Mouse (Mus musculus) lung, adult 2 months (tissue): ENCODE results near the gene Smim4. TPM values are rescaled to one million over a fixed set of nuclear protein-coding genes. Genes with fewer than 3 reads are reported as not detected.

Experiments
- DNase-seq: peaks from one replicate; pipeline ENCODE4 v3.0.0; 2022
- H3K4me1 ChIP-seq: fragments of 200-500 bp; 2 replicates; pipeline ENCODE4 v1.6.1; 2011; ENCODE audit warnings: low read length; ENCODE audit not compliant: control insufficient read depth, insufficient read depth
- H3K4me3 ChIP-seq: fragments of 200-500 bp; replicated peaks from 2 replicates; pipeline ENCODE3; 2011; ENCODE audit warnings: low read depth, mild to moderate bottlenecking, control low read depth, low read length; ENCODE audit errors: extremely low read depth
- CTCF ChIP-seq: fragments of 200-500 bp; IDR thresholded peaks from 2 replicates; pipeline ENCODE4 v1.5.1; 2011; ENCODE audit warnings: mild to moderate bottlenecking, low read length, control low read depth; ENCODE audit not compliant: insufficient read depth
- POLR2A ChIP-seq: fragments of 200-500 bp; IDR thresholded peaks from 2 replicates; pipeline ENCODE4 v1.6.1; 2011; ENCODE audit warnings: low read depth, mild to moderate bottlenecking, control low read depth, low read length, borderline replicate concordance; ENCODE audit errors: extremely low read depth
- WGBS: fragments of 180-500 bp; shearing (Covaris S2); methylation state at CpG from one replicate; pipeline ENCODE4 v1.1.7; 2018; 5-methylcytosine and 5-hydroxymethylcytosine counted together
- polyA plus RNA-seq: library from polyadenylated mRNA; depleted of rRNA; stranded (reverse); fragments of >200 nt; gene quantifications from 2 replicates; pipeline ENCODE4 v1.2.3, GENCODE M21; 2012

Smim4 gene
- polyA plus RNA-seq, 1 experiment, result 58.1 TPM

- DNase-seq, result no peak
- Histone ChIP-seq H3K4me1 (0 out of 2 replicates have a peak, but pooled peaks cover 2% of the 10 kb centered on the region), H3K4me3 (no peak overlapping the region)
- WGBS, result 72% methylated on average over 25 of the region's 25 CpGs
- no peak for TF ChIP-seq CTCF
- no peak for TF ChIP-seq POLR2A
These were observed 5.6 kb upstream of the Smim4 start for GRCm38 (mm10) chr14:31134015-31135000.

GRCm38 (mm10) chr14:31133023-31133665, 4.4 kb upstream of the Smim4 start:
- WGBS, result 55% methylated on average over 11 of the region's 11 CpGs
- H3K4me1 ChIP-seq, result 0 out of 2 replicates have a peak, but pooled peaks cover 2% of the 10 kb centered on the region
- H3K4me3 ChIP-seq, result no peak overlapping the region
- TF ChIP-seq CTCF (no peak), POLR2A (no peak)
- DNase-seq, result peak; percentile 52

- no peak overlapping the region for H3K4me3 ChIP-seq
- no peak for DNase-seq
- WGBS, result 68% methylated on average over 7 of the region's 7 CpGs
- H3K4me1 ChIP-seq, result 0 out of 2 replicates have a peak, but pooled peaks cover 2% of the 10 kb centered on the region
- TF ChIP-seq POLR2A, result no peak
- no peak for TF ChIP-seq CTCF
These were observed 3.8 kb upstream of the Smim4 start for GRCm38 (mm10) chr14:31132491-31132975.

- DNase-seq, result peak; percentile 62
- H3K4me1 ChIP-seq, result 0 out of 2 replicates have a peak, but pooled peaks cover 2% of the 10 kb centered on the region
- peak overlapping the region; percentile 20 for H3K4me3 ChIP-seq
- TF ChIP-seq CTCF, result no peak
- no peak for TF ChIP-seq POLR2A
- WGBS, result 25% methylated on average over 6 of the region's 6 CpGs
These were observed 3.3 kb upstream of the Smim4 start for GRCm38 (mm10) chr14:31132031-31132430.

- H3K4me1 ChIP-seq, result 0 out of 2 replicates have a peak, but pooled peaks cover 2% of the 10 kb centered on the region
- no peak for TF ChIP-seq CTCF
- no peak for TF ChIP-seq POLR2A
- peak; percentile 31 for DNase-seq
- peak overlapping the region; percentile 59 for H3K4me3 ChIP-seq
- 2% methylated on average over 43 of the region's 43 CpGs for WGBS
These were observed 2.6 kb upstream of the Smim4 start for GRCm38 (mm10) chr14:31131272-31131821.

- H3K4me3 ChIP-seq, result peak within 1 kb of the TSS; percentile 59
- DNase-seq, result peak; percentile 82
- 0 out of 2 replicates have a peak, but pooled peaks cover 2% of the 10 kb centered on the region for H3K4me1 ChIP-seq
- 6% methylated on average over 59 of the region's 63 CpGs for WGBS
- no peak for TF ChIP-seq CTCF
- TF ChIP-seq POLR2A, result no peak
These were observed 1.8 kb upstream of the Smim4 start, which contains the start of gene Nt5dc2 for GRCm38 (mm10) chr14:31130236-31131220. Gene Nt5dc2, plus strand, starts transcription at chr14:31131053.

- peak overlapping the region; percentile 49 for H3K4me3 ChIP-seq
- DNase-seq, result no peak
- no peak for TF ChIP-seq CTCF
- TF ChIP-seq POLR2A, result no peak
- WGBS, result 59% methylated on average over 15 of the region's 15 CpGs
- peaks cover 4% of the 10 kb centered on the region; the same call in 1 of the 2 replicates for H3K4me1 ChIP-seq
These were observed 825 bp upstream of the Smim4 start for GRCm38 (mm10) chr14:31129326-31130235.

- under 1% methylated on average over 23 of the region's 23 CpGs for WGBS
- peak; percentile 83 for DNase-seq
These were observed 493 bp downstream of the Smim4 start for GRCm38 (mm10) chr14:31128101-31128825.

More at GRCm38 (mm10) chr14:31128101-31128825, 493 bp downstream of the Smim4 start:
- peak overlapping the region; percentile 80 for H3K4me3 ChIP-seq
- no peak for TF ChIP-seq CTCF
- TF ChIP-seq POLR2A, result no peak
- peaks cover 6% of the 10 kb centered on the region for H3K4me1 ChIP-seq
